Mouse (Mus musculus) heart, embryonic 15.5 days (tissue): ENCODE results near the gene C2cd4d. TPM values are rescaled to one million over a fixed set of nuclear protein-coding genes. Genes with fewer than 3 reads are reported as not detected.
A peak's percentile ranks its signal among the peaks of the same experiment; 100 is the strongest.

Source experiments
- ATAC-seq: fragments of 200-750 bp; cut with Nextera tagmentation; replicated peaks from 2 replicates; pipeline ENCODE4 v1.8.0; 2017; ENCODE audit warnings: low read depth, moderate TSS enrichment; ENCODE audit not compliant: insufficient number of reproducible peaks, insufficient read depth, low FRiP score
- H3K27ac ChIP-seq: fragments of 300-500 bp; sonication (generic); 2 replicates; pipeline ENCODE4 v1.5.1; 2015; ENCODE audit warnings: mild to moderate bottlenecking, inconsistent platforms
- H3K27me3 ChIP-seq: fragments of 300-500 bp; sonication (generic); 2 replicates; pipeline ENCODE4 v1.6.1; 2015; ENCODE audit warnings: inconsistent platforms
- H3K36me3 ChIP-seq: fragments of 300-500 bp; sonication (generic); 2 replicates; pipeline ENCODE4 v1.6.1; 2015; ENCODE audit warnings: mild to moderate bottlenecking, inconsistent platforms
- H3K4me1 ChIP-seq: fragments of 300-500 bp; sonication (generic); replicated peaks from 2 replicates; pipeline ENCODE4 v1.6.1; 2015; ENCODE audit warnings: inconsistent platforms
- H3K4me2 ChIP-seq: fragments of 300-500 bp; sonication (generic); 2 replicates; pipeline ENCODE4 v1.6.1; 2015; ENCODE audit warnings: inconsistent platforms, mild to moderate bottlenecking, moderate library complexity
- H3K4me3 ChIP-seq: fragments of 300-500 bp; sonication (generic); 2 replicates; pipeline ENCODE4 v1.5.1; 2015; ENCODE audit warnings: mild to moderate bottlenecking, inconsistent platforms
- H3K9ac ChIP-seq: fragments of 300-500 bp; sonication (generic); 2 replicates; pipeline ENCODE4 v1.6.1; 2015; ENCODE audit warnings: mild to moderate bottlenecking, inconsistent platforms
- H3K9me3 ChIP-seq: fragments of 300-500 bp; sonication (generic); replicated peaks from 2 replicates; pipeline ENCODE4 v1.6.1; 2016; ENCODE audit warnings: inconsistent platforms
- WGBS: fragments of 180-500 bp; shearing (Covaris S2); methylation state at CpG from one replicate; pipeline ENCODE4 v1.1.7; 2015; ENCODE audit warnings: mixed read lengths; 5-methylcytosine and 5-hydroxymethylcytosine counted together
- polyA plus RNA-seq: library from polyadenylated mRNA; unstranded; fragments of >200 nt; fragmentation: Nextera tagmentation; extraction: Ambion mirVana; gene quantifications from 2 replicates; pipeline ENCODE4 v1.2.1, GENCODE M21; 2015

C2cd4d gene
- 0.19 and 0.70 TPM in 2 replicates for polyA plus RNA-seq

DNA sequence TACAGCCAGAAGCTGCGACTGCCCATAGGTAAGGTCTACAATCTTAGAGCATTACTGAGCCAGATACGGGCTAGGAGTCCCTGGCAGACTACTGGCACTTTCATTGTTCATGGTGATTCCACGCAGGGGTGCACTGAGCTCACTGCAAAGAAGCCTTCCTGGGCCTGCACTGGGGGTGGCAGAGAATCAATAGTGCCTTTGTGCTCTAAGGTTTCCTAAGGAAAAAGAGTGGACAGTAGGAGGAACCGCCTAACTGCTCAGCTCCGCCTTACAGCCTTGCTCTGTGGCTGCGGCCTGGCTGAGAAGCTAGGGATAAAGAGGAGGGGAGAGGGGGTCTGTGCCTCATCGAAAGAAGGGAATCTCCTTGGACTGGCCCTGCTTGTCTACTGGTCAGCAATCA, at the start of gene C2cd4d:
Gene C2cd4d (plus strand): TSS at position 301 of the 400 bp plus-strand sequence.
- no peak within 1 kb of the TSS for H3K27ac ChIP-seq
- peaks cover 44% of the 10 kb centered on the region for H3K27me3 ChIP-seq
- peak within 1 kb of the TSS; percentile 57 for H3K9ac ChIP-seq
- H3K36me3 ChIP-seq = no peaks in the 10 kb centered on the region
- H3K4me3 ChIP-seq = peak within 1 kb of the TSS; percentile 58
- peak within 1 kb of the TSS; percentile 97 for H3K4me2 ChIP-seq
- H3K4me1 ChIP-seq = peaks cover 11% of the 10 kb centered on the region
- H3K9me3 ChIP-seq = no peaks in the 10 kb centered on the region
- no peak for ATAC-seq
- WGBS = 62% methylated on average over 7 of the region's 7 CpGs

DNA sequence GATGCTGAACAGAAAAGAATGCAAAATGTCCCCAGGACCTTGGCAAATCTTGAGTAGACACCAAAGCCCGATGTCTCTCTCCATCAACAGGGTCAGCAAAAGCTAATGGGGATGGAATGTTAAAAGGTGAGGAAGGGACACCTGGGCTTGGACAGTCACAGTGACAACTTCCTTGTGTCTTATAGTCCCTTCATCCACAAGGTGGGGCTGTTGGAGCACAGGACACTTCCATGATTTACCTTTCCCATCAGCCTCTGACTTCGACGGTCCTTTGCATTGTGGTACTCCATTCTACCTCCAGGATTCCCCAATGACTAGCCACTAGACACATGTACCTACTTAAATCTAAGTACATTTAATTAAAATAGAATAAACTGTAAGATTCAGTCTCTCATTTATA, 33.6 kb upstream of the C2cd4d start:
- Histone ChIP-seq H3K27ac (no peak overlapping the region), H3K4me3 (no peak overlapping the region), H3K4me1 (no peaks in the 10 kb centered on the region), H3K27me3 (no peaks in the 10 kb centered on the region), H3K4me2 (no peak overlapping the region), H3K9ac (no peak overlapping the region), H3K36me3 (peaks cover 4% of the 10 kb centered on the region; the same call in 1 of the 2 replicates), H3K9me3 (no peaks in the 10 kb centered on the region)
- no peak for ATAC-seq
- 59% methylated on average over 3 of the region's 3 CpGs for WGBS

DNA sequence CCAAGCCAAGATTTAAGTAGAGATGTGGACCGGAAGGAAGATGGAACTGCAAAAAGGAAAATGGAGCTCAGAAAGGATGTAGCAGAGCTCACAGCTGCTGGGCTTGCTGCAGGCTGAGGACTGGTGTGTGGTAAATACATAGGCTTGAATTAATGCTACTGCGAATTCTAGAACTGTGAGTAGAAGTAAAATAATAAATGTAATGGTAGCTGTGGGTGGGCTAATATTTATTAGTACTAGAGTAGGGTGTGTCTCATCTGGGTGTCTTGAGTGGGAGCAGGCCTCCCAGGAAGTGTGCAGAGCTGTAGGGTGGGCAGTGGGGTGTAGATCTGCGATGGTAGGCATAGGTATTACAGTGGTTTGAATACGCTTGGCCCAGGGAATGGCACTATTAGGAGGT, 27.8 kb upstream of the C2cd4d start:
- Histone ChIP-seq H3K4me2 (no peak overlapping the region), H3K9me3 (no peaks in the 10 kb centered on the region), H3K27ac (no peak overlapping the region), H3K4me3 (no peak overlapping the region), H3K9ac (no peak overlapping the region), H3K36me3 (peaks cover under 1% of the 10 kb centered on the region; the same call in 1 of the 2 replicates), H3K4me1 (no peaks in the 10 kb centered on the region), H3K27me3 (no peaks in the 10 kb centered on the region)
- WGBS = 88% methylated on average over 4 of the region's 4 CpGs
- no peak for ATAC-seq

DNA sequence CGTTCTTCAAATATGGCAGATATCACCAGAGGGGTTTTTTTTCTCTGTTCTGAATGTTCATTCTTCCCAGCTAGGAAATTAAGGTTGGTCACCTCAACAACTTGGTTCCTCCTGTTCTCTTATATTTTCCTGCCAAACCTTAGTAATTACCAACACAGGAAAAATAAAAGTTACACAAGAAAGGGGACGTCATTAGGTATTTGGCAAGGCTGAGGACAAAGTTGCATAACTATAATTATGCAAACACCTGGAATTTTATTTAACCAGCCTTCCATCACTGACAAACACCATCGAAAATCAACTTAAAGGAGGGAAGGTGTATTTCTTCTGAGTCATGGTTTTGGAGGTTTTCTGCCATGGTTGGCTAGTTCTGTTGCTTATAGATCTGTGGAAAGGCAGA, 23.7 kb upstream of the C2cd4d start:
- Histone ChIP-seq H3K27ac (no peak overlapping the region), H3K36me3 (no peaks in the 10 kb centered on the region), H3K9ac (no peak overlapping the region), H3K4me2 (no peak overlapping the region), H3K4me3 (no peak overlapping the region), H3K4me1 (no peaks in the 10 kb centered on the region), H3K27me3 (no peaks in the 10 kb centered on the region), H3K9me3 (no peaks in the 10 kb centered on the region)
- 77% methylated on average over 3 of the region's 3 CpGs for WGBS
- no peak for ATAC-seq

DNA sequence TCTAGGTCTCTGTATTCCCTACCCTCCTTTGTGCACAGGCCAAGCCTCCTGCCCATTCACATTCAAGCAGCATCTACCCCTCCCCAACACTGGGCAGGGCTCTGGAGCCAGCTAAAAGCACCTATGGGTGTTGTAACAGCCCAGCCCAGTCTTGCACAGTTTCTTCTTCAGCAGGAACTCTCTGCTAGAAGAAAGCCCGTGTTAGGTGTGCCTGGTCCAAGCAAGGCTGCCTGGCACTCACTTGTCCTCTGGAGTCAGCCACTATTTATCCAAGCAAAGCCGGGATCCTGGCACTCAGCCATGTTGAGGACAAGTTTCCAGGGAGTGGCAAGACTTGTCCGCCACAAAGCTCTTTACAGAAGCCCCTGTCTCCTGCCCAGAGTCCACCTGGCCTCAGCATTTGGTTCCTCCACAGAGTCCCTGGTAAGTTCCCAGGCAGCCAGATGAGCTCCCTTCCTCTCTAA, 20.2 kb upstream of the C2cd4d start, which contains the start of gene Them5:
Gene Them5 (plus strand): TSS at position 141 of the 464 bp plus-strand sequence.
- peak; percentile 47 for ATAC-seq
- Histone ChIP-seq H3K9me3 (no peaks in the 10 kb centered on the region), H3K27ac (no peak within 1 kb of the TSS)

DNA sequence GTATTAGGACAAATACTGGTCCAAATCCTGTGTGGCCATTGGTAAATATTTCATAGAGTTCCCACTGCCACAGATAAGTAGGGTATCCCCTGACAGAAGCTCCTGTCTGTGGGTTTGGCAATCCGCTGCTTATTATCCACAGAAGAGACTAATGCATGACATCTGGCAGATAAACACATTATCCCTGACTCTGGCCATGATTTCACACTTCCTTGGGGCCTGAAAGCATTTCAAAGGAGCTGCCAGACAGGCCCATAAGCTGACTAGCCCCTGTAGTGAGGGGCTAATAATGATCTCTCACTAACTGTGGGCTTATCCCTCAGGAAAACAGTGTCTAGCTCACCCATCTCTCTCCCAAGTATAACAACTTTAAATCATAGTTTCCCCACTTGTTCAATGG, 19.7 kb upstream of the C2cd4d start:
- H3K4me1 ChIP-seq = no peaks in the 10 kb centered on the region
- no peak overlapping the region for H3K4me2 ChIP-seq
- no peaks in the 10 kb centered on the region for H3K9me3 ChIP-seq
- no peaks in the 10 kb centered on the region for H3K36me3 ChIP-seq
- no peaks in the 10 kb centered on the region for H3K27me3 ChIP-seq
- H3K9ac ChIP-seq = no peak overlapping the region
- ATAC-seq = no peak
- 47% methylated on average over 1 of the region's 1 CpGs for WGBS
- H3K27ac ChIP-seq = no peak overlapping the region
- no peak overlapping the region for H3K4me3 ChIP-seq

More for the DNA sequence above, 20.2 kb upstream of the C2cd4d start, which contains the start of gene Them5:
- Histone ChIP-seq H3K9ac (no peak within 1 kb of the TSS), H3K4me2 (no peak within 1 kb of the TSS), H3K4me1 (no peaks in the 10 kb centered on the region), H3K36me3 (no peaks in the 10 kb centered on the region), H3K27me3 (no peaks in the 10 kb centered on the region), H3K4me3 (no peak within 1 kb of the TSS)
- WGBS = 15% methylated on average over 3 of the region's 3 CpGs

DNA sequence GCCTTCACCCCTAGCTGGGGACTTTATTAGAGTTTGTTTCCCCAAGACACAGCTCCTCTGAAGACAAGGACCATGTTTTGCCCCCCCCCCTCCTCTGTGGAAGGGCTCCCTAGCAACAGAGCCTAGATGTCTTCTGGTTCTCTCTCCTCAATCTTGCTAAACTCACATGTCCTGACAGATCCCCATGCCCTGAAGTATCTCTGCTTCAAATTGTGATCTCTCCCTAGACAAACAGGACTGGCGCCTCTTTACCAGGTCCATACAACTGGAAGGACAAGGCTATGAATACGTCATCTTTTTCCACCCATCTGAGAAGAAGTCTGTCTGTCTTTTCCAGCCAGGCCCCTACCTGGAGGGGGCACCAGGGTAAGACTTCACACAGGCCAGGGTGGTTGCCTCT, 18.1 kb upstream of the C2cd4d start:
- H3K9me3 ChIP-seq = no peaks in the 10 kb centered on the region
- H3K27ac ChIP-seq = no peak overlapping the region
- H3K36me3 ChIP-seq = no peaks in the 10 kb centered on the region
- H3K9ac ChIP-seq = no peak overlapping the region
- no peak overlapping the region for H3K4me3 ChIP-seq
- no peaks in the 10 kb centered on the region for H3K27me3 ChIP-seq
- no peak overlapping the region for H3K4me2 ChIP-seq
- WGBS = 71% methylated on average over 2 of the region's 2 CpGs
- no peaks in the 10 kb centered on the region for H3K4me1 ChIP-seq
- ATAC-seq = no peak

DNA sequence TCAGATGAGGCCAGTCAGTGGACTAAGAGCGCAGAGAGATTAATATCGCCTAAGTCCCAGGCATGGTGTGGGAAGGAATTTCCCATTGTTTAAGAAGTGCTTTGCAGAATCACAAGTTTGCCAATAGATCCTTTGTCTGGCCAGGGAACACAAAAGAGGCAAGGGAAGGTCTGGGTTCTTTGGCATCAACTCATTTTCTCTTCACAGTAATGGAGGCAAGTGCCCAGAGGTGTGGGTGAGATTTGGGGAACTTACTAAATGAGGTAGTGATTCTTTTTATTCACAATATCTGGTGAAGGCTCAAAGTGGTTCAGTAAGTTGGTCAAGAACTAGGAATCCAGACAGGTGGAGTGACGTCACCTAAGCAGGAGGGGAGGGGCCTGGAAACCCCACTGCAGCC, 17.3 kb upstream of the C2cd4d start:
- no peak for ATAC-seq
- H3K27me3 ChIP-seq = no peaks in the 10 kb centered on the region
- H3K4me1 ChIP-seq = no peaks in the 10 kb centered on the region
- 67% methylated on average over 3 of the region's 3 CpGs for WGBS
- H3K27ac ChIP-seq = no peak overlapping the region
- H3K9ac ChIP-seq = no peak overlapping the region
- no peak overlapping the region for H3K4me3 ChIP-seq
- no peaks in the 10 kb centered on the region for H3K9me3 ChIP-seq
- H3K4me2 ChIP-seq = no peak overlapping the region
- no peaks in the 10 kb centered on the region for H3K36me3 ChIP-seq

DNA sequence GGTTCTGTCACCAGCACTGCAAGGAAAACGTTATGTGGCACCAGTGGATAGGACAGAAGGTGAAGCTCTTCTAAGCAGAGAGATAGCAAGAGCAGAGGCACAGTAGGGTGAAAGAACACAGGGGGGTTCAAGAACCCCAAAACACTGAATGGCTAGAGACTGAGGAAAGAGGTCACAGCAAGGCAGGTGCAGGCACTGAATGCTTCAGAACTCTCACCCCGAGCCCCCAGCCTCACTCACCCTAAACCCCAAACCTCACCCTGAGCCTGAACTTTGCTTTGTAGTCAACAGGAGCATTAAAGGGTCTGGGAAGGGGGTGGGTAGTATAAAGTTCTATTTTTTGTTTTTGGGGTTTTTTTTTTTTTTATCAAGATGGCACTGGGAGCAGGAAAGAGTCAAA, 14.1 kb upstream of the C2cd4d start:
- Histone ChIP-seq H3K27me3 (no peaks in the 10 kb centered on the region), H3K27ac (no peak overlapping the region), H3K4me2 (no peak overlapping the region), H3K9ac (no peak overlapping the region), H3K4me1 (no peaks in the 10 kb centered on the region), H3K9me3 (no peaks in the 10 kb centered on the region), H3K4me3 (no peak overlapping the region), H3K36me3 (no peaks in the 10 kb centered on the region)
- ATAC-seq = no peak
- 67% methylated on average over 2 of the region's 2 CpGs for WGBS

DNA sequence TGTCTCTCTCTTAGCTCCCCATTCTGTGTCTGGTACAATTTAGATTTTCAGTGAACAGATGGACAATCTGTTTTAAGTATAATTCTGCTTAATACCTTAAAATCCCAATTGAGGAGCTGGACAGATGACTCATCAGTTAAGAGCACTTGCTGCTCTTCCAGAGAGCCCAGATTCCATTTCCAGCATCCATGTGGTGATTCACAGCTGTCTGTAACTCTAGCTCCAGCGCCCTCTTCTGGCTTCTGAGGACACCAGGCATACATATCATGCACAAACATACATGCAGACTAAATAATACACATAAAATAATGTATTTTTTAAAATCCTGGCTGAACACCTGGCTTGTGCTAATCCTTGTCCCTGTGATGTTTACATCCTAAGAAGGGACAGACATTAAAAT, 1.4 kb upstream of the C2cd4d start:
- Histone ChIP-seq H3K27ac (no peak overlapping the region), H3K36me3 (no peaks in the 10 kb centered on the region), H3K9me3 (no peaks in the 10 kb centered on the region), H3K4me1 (peaks cover 11% of the 10 kb centered on the region), H3K27me3 (peaks cover 37% of the 10 kb centered on the region), H3K9ac (no peak overlapping the region), H3K4me3 (no peak overlapping the region), H3K4me2 (no peak overlapping the region)
- 3% methylated on average over 1 of the region's 1 CpGs for WGBS
- no peak for ATAC-seq

DNA sequence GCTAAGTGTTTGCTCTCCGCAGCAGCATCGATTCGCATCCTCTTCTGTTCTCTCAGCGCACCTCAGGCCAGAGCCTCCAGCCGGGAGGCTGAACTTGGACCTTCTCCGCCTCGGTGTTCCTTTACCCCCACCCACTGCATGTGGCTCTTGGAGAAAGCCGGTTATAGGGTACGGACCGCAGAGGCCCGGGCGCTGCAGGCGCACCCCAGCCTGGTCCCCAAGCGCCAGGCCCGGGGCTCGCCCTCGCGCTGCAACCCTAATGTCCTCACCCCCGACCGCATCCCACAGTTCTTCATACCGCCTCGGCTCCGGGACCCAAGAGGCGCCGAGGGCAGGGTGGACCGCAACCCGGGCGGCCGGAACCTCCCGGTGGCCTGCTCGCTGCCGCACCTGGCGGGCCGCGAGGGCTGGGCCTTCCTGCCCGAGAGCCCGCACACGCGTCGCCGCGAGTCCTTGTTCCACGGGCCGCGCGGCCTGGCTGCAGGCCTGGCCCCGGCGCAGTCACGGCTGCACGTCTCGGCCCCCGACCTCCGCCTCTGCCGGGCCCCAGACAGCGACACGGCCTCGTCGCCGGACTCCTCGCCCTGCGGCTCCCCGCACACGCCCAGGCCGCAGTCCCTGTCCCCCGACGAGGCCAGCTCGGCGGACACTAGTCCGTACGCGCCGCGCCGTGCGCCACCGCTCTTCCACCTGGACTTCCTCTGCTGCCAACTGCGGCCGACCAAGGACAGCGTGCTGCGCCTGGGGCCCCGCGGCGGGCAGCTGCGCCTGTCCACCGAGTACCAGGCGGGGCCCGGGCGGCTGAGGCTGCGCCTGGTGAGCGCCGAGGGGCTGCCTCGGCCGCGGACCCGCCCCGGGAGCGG, 1.3 kb downstream of the C2cd4d start:
- Histone ChIP-seq H3K36me3 (no peaks in the 10 kb centered on the region), H3K4me1 (peaks cover 11% of the 10 kb centered on the region), H3K27ac (no peak overlapping the region), H3K27me3 (peaks cover 44% of the 10 kb centered on the region), H3K9me3 (no peaks in the 10 kb centered on the region), H3K9ac (peak overlapping the region; percentile 57), H3K4me3 (peak overlapping the region; percentile 58), H3K4me2 (peak overlapping the region; percentile 97)
- ATAC-seq = peak; percentile 59
- WGBS = 5% methylated on average over 96 of the region's 97 CpGs

DNA sequence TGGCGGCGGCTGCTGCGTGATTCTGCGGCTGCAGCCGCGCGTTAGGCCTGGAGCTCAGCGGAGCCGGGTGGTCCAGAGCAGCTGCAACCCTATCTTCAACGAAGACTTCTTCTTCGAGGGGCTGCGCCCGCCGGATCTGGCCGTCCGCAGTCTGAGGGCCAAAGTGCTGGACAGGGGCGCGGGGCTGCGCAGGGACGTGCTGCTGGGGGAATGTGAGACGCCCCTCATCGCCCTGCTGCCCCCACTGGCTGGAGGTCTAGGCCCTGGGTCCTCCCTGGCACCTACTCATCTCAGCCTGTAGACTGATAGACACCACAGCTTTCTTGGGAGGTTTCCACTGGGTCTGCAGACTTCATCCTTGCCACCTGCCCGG, 1.9 kb downstream of the C2cd4d start:
- peak overlapping the region; percentile 58 for H3K4me3 ChIP-seq
- 5% methylated on average over 23 of the region's 23 CpGs for WGBS
- H3K4me2 ChIP-seq = peak overlapping the region; percentile 97
- H3K4me1 ChIP-seq = peaks cover 11% of the 10 kb centered on the region
- 0 out of 2 replicates have a peak, but pooled peaks have one; percentile 4 for ATAC-seq
- no peaks in the 10 kb centered on the region for H3K36me3 ChIP-seq
- H3K9me3 ChIP-seq = no peaks in the 10 kb centered on the region
- peaks cover 44% of the 10 kb centered on the region for H3K27me3 ChIP-seq
- H3K9ac ChIP-seq = peak overlapping the region; percentile 57
- H3K27ac ChIP-seq = no peak overlapping the region
